Mouse (Mus musculus) megakaryocyte, embryonic 14.5 days (primary cell): Measurements from ENCODE around the gene Sh2b3.

ENCODE experiments used
- FLI1 ChIP-seq: IDR thresholded peaks from 2 replicates; pipeline ENCODE4 v1.6.1; 2012; ENCODE audit warnings: low read length, inconsistent platforms, mixed read lengths
- GATA1 ChIP-seq: IDR thresholded peaks from 3 replicates; pipeline ENCODE4 v1.6.1; 2012; ENCODE audit warnings: mixed read lengths, low read length, inconsistent platforms, borderline replicate concordance

DNA sequence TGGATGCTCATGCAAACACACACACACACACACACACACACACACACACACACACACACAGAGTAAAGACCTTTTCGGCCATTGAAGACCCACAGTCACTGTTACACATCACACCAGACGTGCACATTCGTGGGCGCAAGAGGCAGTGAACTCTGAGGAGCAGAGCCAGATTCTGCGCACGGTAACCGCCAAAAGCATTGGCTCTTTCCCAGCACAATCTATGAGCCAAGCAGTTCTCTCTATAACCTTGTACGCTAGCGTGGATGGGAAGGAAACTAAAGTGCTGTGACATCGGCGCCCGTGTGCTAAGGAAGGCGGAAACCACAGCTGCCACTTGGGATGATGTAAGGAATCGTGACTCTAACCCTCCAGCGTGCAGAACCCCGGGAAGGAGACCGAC is 41.3 kb upstream of the Sh2b3 start:
- TF ChIP-seq GATA1 (no peak), FLI1 (no peak)
